Mouse (Mus musculus): ENCODE measurements around the gene Cnnm4.

- TF ChIP-seq CTCF (IDR thresholded peaks at IDR 0.05; ENCODE audit: low read depth) (peak; percentile 44; the same call in 1 of the 2 replicates), EP300 (IDR thresholded peaks at IDR 0.05; ENCODE audit: low read depth) (no peak)
These were observed 25.3 kb downstream of the Cnnm4 start for GRCm38 (mm10) chr1:36496719-36497118.
